Mouse (Mus musculus) neural tube, embryonic 14.5 days (tissue): ENCODE data around the gene Tmem79. TPM values are rescaled to one million over a fixed set of nuclear protein-coding genes. Genes with fewer than 3 reads are reported as not detected.
"Not testable (repeated sequence)": the region's sequence is repeated elsewhere in the genome, so short reads cannot be mapped to it uniquely, and the experiment has no call there.

ENCODE experiments used
- ATAC-seq: fragments of 200-750 bp; cut with Nextera tagmentation; 2 replicates; pipeline ENCODE4 v1.8.0; 2017; ENCODE audit warnings: low read depth, mild to moderate bottlenecking, moderate TSS enrichment, moderate library complexity
- H3K27ac ChIP-seq: fragments of 300-500 bp; sonication (generic); 2 replicates; pipeline ENCODE4 v1.5.1; 2014; ENCODE audit warnings: low read depth, mild to moderate bottlenecking, control low read depth, low read length, moderate library complexity, mixed read lengths
- H3K27me3 ChIP-seq: fragments of 300-500 bp; sonication (generic); 2 replicates; pipeline ENCODE4 v1.6.1; 2014; ENCODE audit warnings: low read length; ENCODE audit not compliant: control insufficient read depth, insufficient read depth
- H3K36me3 ChIP-seq: fragments of 300-500 bp; sonication (generic); 2 replicates; pipeline ENCODE4 v1.6.1; 2014; ENCODE audit warnings: low read length, mixed read lengths; ENCODE audit not compliant: control insufficient read depth, insufficient read depth
- H3K4me1 ChIP-seq: fragments of 300-500 bp; sonication (generic); 2 replicates; pipeline ENCODE4 v1.6.1; 2014; ENCODE audit warnings: low read length; ENCODE audit not compliant: control insufficient read depth, insufficient read depth
- H3K4me2 ChIP-seq: fragments of 300-500 bp; sonication (generic); 2 replicates; pipeline ENCODE4 v1.6.1; 2014; ENCODE audit warnings: mild to moderate bottlenecking, low read depth, low read length, control low read depth
- H3K4me3 ChIP-seq: fragments of 300-500 bp; sonication (generic); 2 replicates; pipeline ENCODE4 v1.5.1; 2014; ENCODE audit warnings: low read depth, low read length, control low read depth, mixed read lengths
- H3K9ac ChIP-seq: fragments of 300-500 bp; sonication (generic); replicated peaks from 2 replicates; pipeline ENCODE4 v1.6.1; 2014; ENCODE audit warnings: low read depth, mild to moderate bottlenecking, control low read depth, low read length, mixed read lengths
- H3K9me3 ChIP-seq: fragments of 300-500 bp; sonication (generic); 2 replicates; pipeline ENCODE4 v1.6.1; 2016; ENCODE audit warnings: low read length; ENCODE audit not compliant: control insufficient read depth
- WGBS: fragments of 180-500 bp; shearing (Covaris S2); extraction: QIAGEN DNeasy Blood & Tissue Kit; methylation state at CpG from one replicate; pipeline ENCODE4 v1.1.7; 2014; 5-methylcytosine and 5-hydroxymethylcytosine counted together
- polyA plus RNA-seq: library from polyadenylated mRNA; unstranded; fragments of >200 nt; fragmentation: Nextera tagmentation; extraction: Ambion mirVana; gene quantifications from 2 replicates; pipeline ENCODE4 v1.2.1, GENCODE M21; 2014

The Tmem79 gene
- polyA plus RNA-seq, 1 experiment from 2014 or later, result 0.90 TPM

DNA sequence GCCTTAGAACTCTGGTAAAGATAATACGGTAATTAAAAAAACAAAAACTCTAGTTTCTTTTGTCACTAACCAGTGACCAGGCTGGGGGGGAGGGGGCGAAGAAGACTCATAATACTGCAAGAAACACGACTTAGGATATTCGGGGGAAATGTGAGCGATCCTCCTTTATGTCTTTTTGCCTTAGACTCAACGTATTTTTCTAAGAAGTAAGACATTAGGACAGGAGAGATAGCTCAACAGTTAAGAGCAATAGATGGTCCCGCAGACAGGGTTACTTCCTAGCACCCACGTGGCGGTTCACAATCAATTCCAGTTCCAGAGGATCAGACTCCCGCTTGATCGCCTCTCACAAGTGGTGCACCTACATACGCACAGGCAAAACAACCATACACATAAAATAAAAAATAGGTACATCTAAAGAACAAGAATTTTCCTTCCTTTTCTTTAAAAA, 39.8 kb downstream of the Tmem79 start:
- peak overlapping the region; percentile 88 for H3K27ac ChIP-seq
- H3K4me2 ChIP-seq, result peak overlapping the region; percentile 60
- H3K9me3 ChIP-seq, result no peaks in the 10 kb centered on the region
- H3K4me1 ChIP-seq, result peaks cover 15% of the 10 kb centered on the region
- H3K9ac ChIP-seq, result peak overlapping the region; percentile 44
- peaks cover 18% of the 10 kb centered on the region for H3K36me3 ChIP-seq
- peak; percentile 30 for ATAC-seq
- peak overlapping the region; percentile 72 for H3K4me3 ChIP-seq
- H3K27me3 ChIP-seq, result no peaks in the 10 kb centered on the region
- WGBS, result 2% methylated on average over 12 of the region's 12 CpGs

GRCm38 (mm10) chr3:88295272-88295671, 40.7 kb downstream of the Tmem79 start:
- H3K4me2 ChIP-seq, H3K36me3 ChIP-seq, H3K9me3 ChIP-seq, H3K27me3 ChIP-seq, H3K4me3 ChIP-seq, H3K27ac ChIP-seq, ATAC-seq, H3K9ac ChIP-seq: not testable (repeated sequence)
- 54% methylated on average over 1 of the region's 1 CpGs for WGBS
- H3K4me1 ChIP-seq, result peaks cover 15% of the 10 kb centered on the region

DNA sequence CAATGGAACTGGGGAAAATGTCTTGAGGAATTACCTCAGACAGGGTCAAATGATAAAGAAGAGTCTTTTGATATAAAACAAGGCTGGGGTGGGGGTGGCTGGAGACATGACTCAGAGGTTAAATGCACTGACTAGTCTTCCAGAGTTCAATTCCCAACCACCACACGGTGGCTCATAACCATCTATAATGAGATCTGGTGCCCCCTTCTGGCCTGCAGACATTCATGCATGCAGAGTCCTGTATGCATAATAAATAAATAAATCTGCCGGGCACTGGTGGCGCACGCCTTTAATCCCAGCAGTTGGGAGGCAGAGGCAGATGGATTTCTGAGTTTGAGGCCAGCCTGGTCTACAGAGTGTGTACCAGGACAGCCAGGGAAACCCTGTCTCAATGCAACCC, 44.0 kb downstream of the Tmem79 start:
- H3K36me3 ChIP-seq, result no peaks in the 10 kb centered on the region
- H3K4me3 ChIP-seq, result no peak overlapping the region
- no peak overlapping the region for H3K4me2 ChIP-seq
- H3K4me1 ChIP-seq, result 0 out of 2 replicates have a peak, but pooled peaks cover 4% of the 10 kb centered on the region
- H3K27ac ChIP-seq, result no peak overlapping the region
- no peak for ATAC-seq
- no peaks in the 10 kb centered on the region for H3K9me3 ChIP-seq
- no peaks in the 10 kb centered on the region for H3K27me3 ChIP-seq
- WGBS, result 41% methylated on average over 4 of the region's 4 CpGs
- H3K9ac ChIP-seq, result no peak overlapping the region

GRCm38 (mm10) chr3:88288133-88288713, 47.7 kb downstream of the Tmem79 start:
- H3K27ac ChIP-seq, H3K27me3 ChIP-seq, H3K9ac ChIP-seq, H3K36me3 ChIP-seq, H3K4me3 ChIP-seq, H3K9me3 ChIP-seq, ATAC-seq, H3K4me1 ChIP-seq, H3K4me2 ChIP-seq: not testable (repeated sequence)
- 77% methylated on average over 7 of the region's 10 CpGs for WGBS

DNA sequence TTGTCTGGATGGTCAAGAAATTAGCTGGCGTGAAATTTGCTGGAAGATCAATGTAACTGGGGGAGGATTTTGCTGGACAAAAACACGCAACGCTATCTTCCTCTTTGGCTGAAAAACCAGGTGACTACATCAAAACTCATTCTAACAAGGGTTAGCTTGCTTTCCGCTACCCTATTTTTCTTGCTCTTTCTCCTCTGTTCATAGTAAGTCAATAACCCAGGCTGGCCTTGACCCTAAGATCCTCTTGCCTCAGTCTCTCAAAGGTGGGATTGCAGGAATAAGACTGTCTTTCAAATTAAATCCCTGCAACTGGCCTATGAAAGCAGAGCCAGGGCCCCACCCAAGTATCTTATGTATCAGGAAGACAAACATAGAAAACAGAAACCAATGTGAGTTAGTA, 48.8 kb downstream of the Tmem79 start, which contains the start of gene Gm38392:
Gene Gm38392 (minus strand): TSS at position 101 of the 400 bp plus-strand sequence.
- no peak for ATAC-seq
- WGBS, result over 99% methylated on average over 4 of the region's 4 CpGs
- H3K4me3 ChIP-seq, result no peak within 1 kb of the TSS
- H3K9me3 ChIP-seq, result no peaks in the 10 kb centered on the region
- H3K36me3 ChIP-seq, result no peaks in the 10 kb centered on the region
- no peaks in the 10 kb centered on the region for H3K4me1 ChIP-seq
- H3K27me3 ChIP-seq, result no peaks in the 10 kb centered on the region
- no peak within 1 kb of the TSS for H3K9ac ChIP-seq
- H3K27ac ChIP-seq, result no peak within 1 kb of the TSS
- no peak within 1 kb of the TSS for H3K4me2 ChIP-seq

DNA sequence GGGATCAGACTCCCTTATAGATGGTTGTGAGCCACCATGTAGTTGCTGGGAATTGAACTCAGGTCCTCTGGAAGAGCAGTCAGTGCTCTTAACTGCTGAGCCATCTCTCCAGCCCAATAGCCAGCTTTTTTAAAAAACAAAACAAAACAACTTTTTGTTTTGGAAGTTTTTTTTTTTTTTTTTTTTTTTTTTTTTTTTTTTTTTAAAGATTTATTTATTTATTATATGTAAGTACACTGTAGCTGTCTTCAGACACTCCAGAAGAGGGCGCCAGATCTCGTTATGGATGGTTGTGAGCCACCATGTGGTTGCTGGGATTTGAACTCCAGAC, 50.4 kb downstream of the Tmem79 start:
- not testable (repeated sequence) for H3K36me3 ChIP-seq, H3K27me3 ChIP-seq, ATAC-seq, H3K27ac ChIP-seq, H3K4me1 ChIP-seq, H3K9me3 ChIP-seq, H3K4me3 ChIP-seq, H3K9ac ChIP-seq, H3K4me2 ChIP-seq
- no CpG with 5 or more reads among the region's 2 CpGs for WGBS

DNA sequence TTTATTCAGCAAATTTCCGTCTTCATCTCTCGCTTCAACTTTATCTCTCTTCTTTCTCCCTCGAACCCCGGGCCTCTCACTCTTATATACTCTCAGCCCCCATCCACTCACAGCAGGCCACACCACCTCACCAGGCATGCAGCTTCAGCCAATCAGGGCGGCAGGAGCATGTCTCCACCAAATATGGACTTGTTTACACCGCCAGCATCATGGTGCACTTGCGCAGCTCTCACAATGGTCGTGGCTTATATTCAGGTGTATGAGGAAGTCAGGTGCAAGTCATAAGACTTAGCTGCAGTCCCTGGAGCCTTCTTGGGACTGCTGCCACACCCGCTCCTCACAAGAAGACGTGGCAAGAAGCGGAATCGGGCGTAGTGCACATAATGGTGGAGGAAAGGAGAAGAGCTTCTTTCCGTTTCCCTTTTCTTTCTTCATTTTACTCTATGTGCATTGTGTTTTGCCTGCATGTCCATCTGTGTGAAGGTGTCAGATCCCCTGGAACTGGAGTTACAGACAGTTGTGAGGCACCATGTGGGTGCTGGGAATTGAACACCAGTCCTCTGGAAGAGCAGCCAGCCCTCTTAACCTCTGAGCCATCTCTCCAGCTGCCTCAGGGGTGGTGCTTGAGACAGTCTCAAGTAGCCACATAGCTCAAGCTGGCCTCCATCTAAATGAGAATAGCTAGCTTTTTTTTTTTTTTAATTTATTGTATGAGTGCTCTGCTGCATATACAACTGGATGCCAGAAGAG, 51.0 kb downstream of the Tmem79 start:
- 97% methylated on average over 14 of the region's 14 CpGs for WGBS
- ATAC-seq, H3K4me1 ChIP-seq, H3K4me3 ChIP-seq, H3K27me3 ChIP-seq, H3K27ac ChIP-seq, H3K36me3 ChIP-seq, H3K4me2 ChIP-seq, H3K9ac ChIP-seq, H3K9me3 ChIP-seq: not testable (repeated sequence)

DNA sequence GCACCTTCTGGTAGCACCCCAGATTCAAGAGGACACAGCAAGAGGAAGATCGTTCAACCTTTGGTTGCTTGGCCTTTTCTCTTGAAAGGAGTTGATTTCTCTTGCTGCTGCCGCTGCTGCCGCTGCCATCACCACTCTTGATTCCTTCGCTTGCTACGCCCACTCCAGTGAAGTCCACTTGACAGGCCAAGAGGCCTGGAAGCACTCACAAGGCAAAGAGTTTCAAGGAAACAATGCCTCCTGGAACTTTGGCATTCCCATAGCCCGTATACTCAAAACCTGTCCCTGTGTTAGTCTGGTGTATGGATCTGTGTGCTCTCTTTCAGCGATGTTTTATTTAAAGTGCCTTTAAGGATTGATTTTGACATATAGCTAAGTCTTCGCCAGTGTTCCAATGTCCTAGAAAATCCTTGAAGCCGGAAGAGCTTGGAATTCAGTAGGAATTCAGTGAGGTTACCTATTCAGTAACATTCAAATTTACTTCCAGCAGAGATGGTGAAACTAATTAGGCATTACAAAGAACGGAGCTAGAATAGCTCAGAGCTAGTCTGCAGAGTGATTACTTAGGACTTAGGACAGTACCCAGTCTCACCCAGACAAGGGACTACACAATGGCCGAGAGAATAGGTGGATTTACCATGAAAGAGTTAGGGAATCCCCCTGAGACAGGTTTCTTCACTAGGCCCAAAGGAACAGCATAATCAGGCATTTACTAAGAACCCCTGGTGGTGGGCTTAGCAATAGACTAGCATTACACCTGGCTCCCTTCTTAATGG, 54.6 kb downstream of the Tmem79 start:
- not testable (repeated sequence) for H3K9me3 ChIP-seq, H3K4me3 ChIP-seq, H3K27me3 ChIP-seq, H3K9ac ChIP-seq, ATAC-seq, H3K4me1 ChIP-seq, H3K4me2 ChIP-seq, H3K36me3 ChIP-seq, H3K27ac ChIP-seq
- WGBS, result 67% methylated on average over 11 of the region's 11 CpGs

DNA sequence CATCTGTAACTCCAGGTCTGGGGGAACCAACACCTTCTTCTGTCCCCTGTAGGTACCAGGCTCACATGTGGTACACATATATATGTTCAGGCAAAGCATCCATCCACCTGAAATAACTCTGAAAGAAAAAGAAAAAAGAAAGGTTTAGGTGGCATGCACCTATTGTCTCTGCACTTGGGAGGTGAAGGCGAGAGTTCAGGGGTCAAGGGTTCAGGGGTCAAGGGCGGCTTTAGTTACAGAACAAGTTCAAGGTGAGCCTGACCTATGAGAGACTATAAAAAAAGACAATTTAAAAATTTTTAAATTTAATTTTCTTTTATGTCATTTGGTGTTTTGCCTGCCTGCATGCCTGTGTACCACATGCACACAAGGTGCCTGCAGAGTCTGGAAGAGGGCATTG, 55.9 kb downstream of the Tmem79 start:
- Histone ChIP-seq H3K9ac (no peak overlapping the region), H3K9me3 (no peaks in the 10 kb centered on the region), H3K27me3 (no peaks in the 10 kb centered on the region), H3K4me3 (no peak overlapping the region), H3K36me3 (no peaks in the 10 kb centered on the region), H3K27ac (no peak overlapping the region), H3K4me2 (no peak overlapping the region), H3K4me1 (no peaks in the 10 kb centered on the region)
- WGBS, result 92% methylated on average over 2 of the region's 2 CpGs
- ATAC-seq, result no peak
